Mouse (Mus musculus) right cerebral cortex, postnatal 4 days (tissue): ENCODE data around the gene Astn1.

Experiments
- DNase-seq: peaks from one replicate; pipeline ENCODE4 v3.0.0-alpha.2; 2022

The Astn1 gene

GRCm38 (mm10) chr1:158421451-158421850 lies 59.4 kb downstream of the Astn1 start:
- DNase-seq, result no peak

DNA sequence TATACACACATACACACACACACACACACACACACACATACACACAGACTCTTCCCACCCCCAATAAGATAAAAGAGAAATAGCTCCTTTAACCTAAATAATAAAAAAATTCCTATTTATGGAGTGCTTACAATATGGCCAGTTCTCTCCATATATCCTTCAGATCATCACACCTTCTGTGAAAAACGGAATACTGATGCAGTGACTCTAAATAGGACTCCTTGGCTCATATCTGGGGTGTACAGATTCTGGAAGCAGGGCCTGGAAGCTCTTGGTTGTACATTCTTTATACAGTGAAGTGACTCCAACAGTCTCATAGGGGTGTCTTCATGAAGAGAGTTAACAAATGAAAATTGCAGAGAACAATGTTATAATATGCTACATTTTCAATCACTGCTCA lies 60.7 kb downstream of the Astn1 start:
- no peak for DNase-seq

GRCm38 (mm10) chr1:158446071-158446470 lies 84.0 kb downstream of the Astn1 start:
- no peak for DNase-seq

DNA sequence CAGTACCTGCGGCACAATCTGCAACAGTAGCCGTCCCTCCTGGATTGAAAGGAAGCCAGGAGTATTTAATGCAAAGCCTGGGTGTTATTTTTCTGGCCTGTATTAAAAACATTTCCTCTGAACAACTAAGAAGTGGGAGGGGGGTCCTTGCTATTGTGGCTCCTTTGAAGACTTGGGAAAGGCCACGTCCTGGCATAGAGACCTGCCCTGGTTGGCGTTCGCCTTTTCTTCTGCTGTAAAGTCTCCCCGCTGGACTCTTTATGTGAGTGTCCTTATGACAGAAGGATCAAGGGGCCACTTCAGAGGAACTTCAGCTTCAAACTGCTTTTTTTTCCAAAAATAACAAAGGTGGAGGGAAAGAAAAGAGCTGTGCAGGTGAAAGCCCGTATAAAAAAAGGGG lies 85.9 kb downstream of the Astn1 start:
- no peak for DNase-seq

DNA sequence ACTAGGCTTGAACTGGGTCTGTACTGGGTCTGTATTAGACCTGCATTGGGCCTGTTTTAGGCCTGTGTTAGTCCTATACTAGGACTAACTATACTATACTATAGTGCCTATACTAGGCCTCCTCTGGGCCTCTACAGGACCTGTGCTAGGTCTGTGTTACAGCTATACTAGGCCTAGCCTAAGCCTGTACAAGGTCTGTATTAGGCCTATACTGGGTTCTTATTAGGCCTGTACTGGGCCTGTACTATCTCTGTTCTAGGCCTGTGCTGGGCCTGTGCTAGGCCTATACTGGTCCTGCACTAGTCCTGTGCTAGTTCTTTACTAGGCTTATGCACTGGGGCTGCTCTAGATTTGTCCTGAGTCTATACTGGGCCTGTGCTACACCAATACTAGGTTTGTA lies 90.6 kb downstream of the Astn1 start:
- DNase-seq, result no peak

GRCm38 (mm10) chr1:158453587-158453986 lies 91.5 kb downstream of the Astn1 start:
- no peak for DNase-seq

DNA sequence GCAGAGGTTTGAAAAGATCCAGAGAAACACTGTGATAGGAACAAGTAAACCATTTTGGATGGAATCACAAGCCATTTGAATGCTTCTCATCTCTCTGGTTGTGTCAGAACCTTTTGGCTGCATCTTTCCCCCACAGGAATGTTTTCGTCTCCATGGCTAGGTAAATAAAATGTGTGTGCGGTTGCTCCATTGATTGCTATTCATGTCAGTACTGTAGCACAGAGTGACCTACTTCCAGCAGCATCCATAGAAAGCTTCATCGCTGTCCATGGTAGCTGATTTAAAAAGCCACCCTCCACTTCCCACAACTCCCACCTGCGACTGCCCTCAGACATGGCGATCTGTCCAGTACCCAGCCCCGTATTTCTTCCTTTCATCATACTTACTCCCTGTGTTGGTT lies 101.9 kb downstream of the Astn1 start:
- no peak for DNase-seq

DNA sequence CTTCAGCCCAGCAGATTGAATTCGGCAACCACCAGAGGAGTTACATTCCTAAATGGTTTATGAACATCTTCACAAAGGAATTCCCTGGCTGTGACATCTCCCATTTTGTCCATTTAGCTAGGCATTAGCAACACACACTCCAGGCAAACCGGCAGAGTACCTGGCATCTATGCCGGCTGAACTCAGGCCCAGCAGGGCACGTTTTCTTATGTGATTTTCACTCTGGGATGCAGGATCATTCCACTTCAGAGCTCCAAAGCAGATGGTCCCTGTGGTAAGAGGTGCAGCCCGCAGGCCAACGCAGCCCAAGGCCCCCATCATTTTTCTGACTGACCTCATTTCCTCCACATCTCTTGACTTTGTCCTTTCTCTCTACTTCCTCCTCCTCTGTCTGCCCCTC lies 103.2 kb downstream of the Astn1 start:
- no peak for DNase-seq

DNA sequence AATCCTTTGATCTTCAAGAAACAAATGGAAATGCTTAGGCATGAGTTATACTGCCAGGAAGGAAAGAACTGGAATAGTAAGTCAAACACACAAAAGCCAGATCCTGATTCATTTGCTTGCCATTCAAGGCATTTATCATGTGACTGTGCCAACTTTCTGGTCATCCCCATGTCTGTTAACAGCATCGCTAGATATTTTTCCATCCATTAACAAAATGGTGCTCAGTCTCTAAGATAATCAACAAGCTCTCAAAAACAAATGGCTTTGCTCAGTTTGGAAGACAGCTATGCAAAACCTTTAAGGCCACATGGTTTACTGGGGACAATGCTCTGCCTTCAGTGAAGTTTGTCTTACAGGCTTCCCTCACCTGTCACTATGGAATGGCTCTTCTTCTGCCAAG lies 115.8 kb downstream of the Astn1 start:
- DNase-seq, result no peak

DNA sequence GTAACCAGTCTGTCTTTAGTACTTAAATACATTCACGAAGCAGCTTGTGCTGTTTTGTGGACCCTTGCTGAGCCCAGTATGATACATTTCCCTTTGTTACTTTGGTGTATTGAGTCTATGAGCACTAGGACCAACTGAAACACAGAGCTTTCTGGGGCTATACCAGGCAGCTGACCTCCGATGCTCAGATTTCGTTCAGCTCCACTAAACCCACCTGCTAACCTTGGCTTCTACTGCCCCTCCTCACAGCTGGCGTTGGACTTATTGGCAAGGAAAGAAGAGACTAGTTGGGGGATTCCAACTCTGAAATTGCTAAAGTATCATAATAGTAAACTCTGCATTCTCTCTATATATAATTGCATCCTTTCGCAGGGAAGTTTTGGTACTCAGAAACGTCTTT lies 118.2 kb downstream of the Astn1 start:
- DNase-seq, result no peak

DNA sequence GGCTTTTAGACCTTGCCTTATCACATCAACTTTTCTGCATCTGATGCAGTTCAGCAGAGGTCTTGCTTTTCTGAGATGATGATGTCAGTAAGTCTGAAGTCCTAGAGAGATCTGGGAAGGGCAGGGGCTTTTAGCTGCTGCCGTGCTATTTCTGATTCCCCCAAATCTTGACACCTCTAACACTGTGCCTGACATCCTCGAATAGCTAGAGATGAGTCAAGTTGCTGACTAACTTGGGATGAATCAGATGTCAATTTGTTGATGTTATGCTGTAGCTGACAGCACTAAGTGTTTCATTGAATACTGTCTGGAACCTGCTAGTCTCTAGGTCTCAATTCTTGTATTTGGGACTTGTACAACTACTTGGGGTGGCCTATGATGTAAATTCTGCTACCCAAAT lies 121.7 kb downstream of the Astn1 start:
- no peak for DNase-seq

DNA sequence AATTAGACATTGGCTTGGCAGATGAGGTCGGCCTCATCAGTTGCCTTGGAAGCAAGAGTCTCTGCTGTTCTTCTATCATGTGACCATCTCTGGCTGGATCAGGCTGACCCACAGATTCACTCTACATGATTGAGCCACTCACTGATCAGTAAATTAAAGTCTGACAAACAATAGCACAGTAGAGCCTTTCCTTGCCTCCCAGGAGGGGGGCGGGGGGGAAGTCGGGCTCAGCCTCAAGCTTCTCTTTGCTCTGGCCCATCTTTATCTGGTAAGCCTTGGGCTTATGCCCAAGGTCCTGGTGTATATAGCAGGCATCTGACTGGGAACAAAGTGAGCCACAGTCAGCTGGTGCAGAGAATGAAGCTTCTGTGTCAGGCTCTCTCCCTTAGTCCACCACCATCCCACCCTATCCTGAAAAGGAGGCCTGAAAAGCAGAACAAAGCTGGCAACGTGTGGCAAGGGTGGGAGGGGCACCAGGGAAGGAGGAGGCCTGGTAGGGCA lies 127.5 kb downstream of the Astn1 start:
- DNase-seq, result peak; percentile 11

GRCm38 (mm10) chr1:158490175-158490574 lies 128.1 kb downstream of the Astn1 start:
- no peak for DNase-seq

DNA sequence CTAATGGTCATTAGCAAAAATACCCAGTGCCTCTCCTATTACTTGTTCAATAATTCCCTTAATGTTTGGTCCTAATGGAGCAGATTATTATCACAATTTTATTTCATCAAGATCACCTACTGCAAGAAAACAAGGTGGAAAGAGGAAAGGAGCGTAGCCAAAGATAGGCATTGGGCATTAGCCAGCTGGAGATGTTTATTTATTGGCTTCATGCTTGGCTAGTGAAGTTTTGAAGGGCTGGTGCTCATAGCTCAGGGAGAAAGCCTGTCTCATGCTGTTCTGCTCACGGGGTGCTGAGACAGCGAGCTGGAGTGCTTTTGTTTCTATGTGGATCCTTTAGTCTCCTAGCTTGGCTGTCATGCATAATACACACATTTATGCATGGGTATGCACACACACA lies 131.2 kb downstream of the Astn1 start:
- no peak for DNase-seq

DNA sequence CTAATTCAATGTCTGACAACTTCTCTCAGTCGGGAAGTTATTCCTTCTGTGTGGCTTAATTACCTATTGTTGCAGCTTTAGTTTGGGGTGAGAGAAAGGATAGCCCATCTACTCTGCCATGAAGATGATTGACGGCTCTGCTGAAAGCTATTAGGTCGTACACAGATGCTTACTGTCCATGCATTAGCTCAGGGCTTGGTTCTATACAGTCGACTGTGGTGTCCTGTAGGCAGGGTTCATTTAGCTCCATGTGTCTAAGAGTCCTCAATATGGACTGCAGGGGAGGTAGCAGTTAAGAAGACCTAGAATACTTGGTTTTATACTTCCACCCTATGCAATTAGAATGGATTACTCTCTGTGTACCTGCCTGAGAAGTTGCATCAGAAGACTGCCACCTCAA lies 138.1 kb downstream of the Astn1 start:
- no peak for DNase-seq

DNA sequence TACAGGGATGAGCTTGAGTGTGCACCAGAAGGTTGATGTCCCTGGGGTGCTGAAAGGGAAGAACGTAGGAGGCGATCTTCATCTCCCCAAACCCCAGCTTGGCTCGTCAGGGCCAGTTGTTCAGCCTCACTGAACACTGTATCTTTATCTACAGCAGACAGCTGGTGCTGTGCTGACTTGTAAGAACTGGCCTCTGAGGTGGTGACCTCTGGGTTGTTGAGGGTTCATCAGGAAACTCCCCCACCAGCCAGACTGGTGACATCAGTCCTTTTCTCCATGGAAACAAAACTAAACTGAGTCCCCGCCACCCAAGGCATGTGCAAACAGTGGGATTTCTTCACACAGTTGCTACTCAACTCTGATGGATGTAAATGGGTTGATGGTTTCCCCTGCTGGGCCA lies 138.9 kb downstream of the Astn1 start:
- DNase-seq, result no peak

DNA sequence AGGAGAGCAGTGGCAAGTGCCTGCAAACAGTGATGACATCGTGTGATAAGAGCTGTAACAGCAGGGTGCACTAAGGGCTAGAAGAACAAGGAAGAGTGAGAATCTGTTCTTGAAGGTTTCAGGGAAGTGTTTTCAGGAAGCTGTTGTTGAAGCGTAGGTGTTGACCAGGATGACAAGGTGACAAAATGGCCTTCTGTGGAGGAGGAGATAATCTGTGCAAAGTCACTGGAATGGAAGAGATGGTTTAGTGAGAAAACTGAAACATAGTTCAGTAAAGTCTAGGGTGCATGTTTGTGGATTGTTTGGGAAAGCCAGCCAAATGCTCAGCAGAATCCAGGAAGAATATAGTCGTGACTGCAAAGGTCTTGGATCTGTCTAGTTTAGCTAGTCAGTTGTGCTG lies 145.5 kb downstream of the Astn1 start:
- no peak for DNase-seq

DNA sequence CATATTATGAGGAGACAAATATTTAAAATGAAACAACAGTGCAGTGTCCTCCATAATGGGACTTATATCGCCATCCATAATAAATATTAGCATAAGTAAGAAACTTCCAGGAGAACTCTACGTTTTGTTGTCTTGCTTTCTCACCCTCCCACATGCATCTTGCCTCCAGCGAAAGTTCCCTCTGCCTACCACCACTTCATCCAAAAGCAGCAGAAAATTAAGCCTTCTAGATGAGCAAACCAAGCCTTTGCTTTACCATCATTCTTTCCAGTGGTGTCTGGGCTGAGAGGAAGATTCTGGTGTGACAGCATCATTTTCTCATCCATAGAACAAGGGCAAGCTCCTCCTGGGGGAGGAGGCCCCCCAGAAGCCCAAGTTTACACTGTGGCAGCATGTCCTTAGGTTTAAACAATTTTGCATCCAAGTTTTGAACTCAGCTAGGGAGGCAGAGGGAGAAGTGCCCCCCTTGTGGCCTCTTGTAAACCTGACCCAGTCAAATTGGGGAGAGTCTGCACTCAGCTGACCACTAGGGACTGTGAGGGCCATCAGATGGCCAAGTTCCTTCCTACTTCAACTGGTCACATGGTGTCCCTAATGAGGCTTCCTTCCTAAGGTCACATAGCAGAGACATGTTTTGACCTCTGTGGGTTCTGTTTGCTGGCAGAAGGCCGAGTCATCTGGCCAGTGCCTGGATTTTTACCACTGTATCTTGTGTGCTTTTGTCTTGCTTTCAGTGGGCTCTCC lies 147.2 kb downstream of the Astn1 start:
- DNase-seq, result no peak

GRCm38 (mm10) chr1:158510478-158511207 lies 148.6 kb downstream of the Astn1 start:
- DNase-seq, result peak; percentile 13

DNA sequence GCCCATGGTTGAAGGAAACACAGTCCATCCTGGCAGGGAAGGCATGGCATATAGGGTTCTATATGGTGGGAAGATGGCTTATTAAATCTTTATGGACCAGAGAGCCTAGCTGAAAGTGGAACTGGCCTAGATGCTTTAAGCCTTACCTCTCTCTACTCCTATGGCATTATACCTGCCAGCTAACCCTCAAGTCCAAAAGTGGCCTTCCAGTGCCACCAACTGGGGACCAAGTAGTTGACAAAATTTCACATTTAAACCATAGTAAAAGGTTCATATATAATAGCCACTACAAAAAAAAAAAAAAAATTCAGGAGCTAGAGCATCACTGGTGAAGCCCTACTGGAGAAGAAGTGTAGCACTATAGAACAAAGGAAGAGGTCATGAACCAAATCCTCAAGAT lies 150.0 kb downstream of the Astn1 start:
- no peak for DNase-seq

GRCm38 (mm10) chr1:158512636-158513035 lies 150.6 kb downstream of the Astn1 start:
- DNase-seq, result no peak

- peak; percentile 38 for DNase-seq
These were observed 151.5 kb downstream of the Astn1 start for GRCm38 (mm10) chr1:158513572-158513971.

DNA sequence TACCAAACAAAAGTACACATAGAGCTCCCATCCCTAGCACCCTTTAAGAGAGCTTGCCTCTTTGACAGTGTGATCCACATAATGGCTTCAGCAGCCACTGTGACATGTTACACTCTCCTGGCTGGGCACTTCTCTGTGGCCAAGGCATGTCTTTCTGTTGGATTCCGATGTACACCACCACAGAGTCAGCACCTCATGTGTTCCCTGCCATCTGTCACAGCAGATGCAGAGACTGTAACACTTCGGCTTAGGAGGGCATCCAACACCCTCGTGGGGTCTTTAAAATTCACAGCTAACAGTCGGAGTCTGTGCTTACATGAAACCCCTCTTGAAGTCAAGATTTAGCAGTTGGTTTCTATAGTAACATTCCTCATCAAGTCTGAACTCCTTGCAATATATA lies 154.5 kb downstream of the Astn1 start:
- DNase-seq, result peak; percentile 16

GRCm38 (mm10) chr1:158536195-158536594 lies 174.1 kb downstream of the Astn1 start:
- DNase-seq, result no peak

DNA sequence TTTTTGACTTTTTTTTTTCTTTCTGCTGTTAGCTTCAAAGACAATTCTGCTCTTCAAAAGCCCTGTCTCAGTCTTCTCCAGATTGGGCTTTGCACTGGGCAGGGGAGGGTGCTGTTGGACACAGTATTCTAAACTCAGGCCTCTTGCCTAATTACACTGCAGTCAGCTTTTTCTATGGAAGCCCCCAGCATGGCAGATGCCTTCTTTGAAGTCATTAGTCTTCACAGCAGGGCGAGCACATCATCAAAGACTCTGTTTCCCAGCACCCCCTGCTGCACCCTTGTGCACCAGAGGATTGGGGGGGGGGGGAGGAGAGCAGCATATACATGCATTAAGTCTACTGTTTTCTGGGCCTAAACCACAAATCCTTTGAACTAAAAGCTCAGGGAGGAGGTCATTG lies 174.8 kb downstream of the Astn1 start:
- no peak for DNase-seq
